Mouse (Mus musculus): Measurements from ENCODE around the gene Cd68. TPM values are rescaled to one million over a fixed set of nuclear protein-coding genes. Genes with fewer than 3 reads are reported as not detected.

The Cd68 gene
- polyA plus RNA-seq, 1 experiment: 24.7 TPM

GRCm38 (mm10) chr11:69685526-69686148 lies 19.7 kb upstream of the Cd68 start, which contains the start of gene Tnfsf13:
Tnfsf13 (minus strand) TSS chr11:69685784.
- 6% methylated on average over 10 of the region's 10 CpGs for WGBS
- no peaks in the 10 kb centered on the region for H3K27me3 ChIP-seq (ENCODE audit: control insufficient read depth, insufficient read depth, low read length)
- H3K4me1 ChIP-seq (ENCODE audit: control insufficient read depth, insufficient read depth, insufficient read length, low read length): peaks cover 15% of the 10 kb centered on the region
- H3K36me3 ChIP-seq (ENCODE audit: control insufficient read depth, insufficient read depth, low read length): peaks cover 2% of the 10 kb centered on the region
- H3K27ac ChIP-seq (ENCODE audit: insufficient read depth, low read depth, low read length): peak within 1 kb of the TSS; percentile 100
- peak within 1 kb of the TSS; percentile 67 for H3K4me3 ChIP-seq (ENCODE audit: low read depth, low read length)
- no peak for TF ChIP-seq POLR2A (IDR thresholded peaks at IDR 0.05; ENCODE audit: low read depth, low read length)
- TF ChIP-seq CTCF (IDR thresholded peaks at IDR 0.05; ENCODE audit: extremely low read depth, insufficient read length, insufficient replicate concordance, low read depth, low read length): no peak

GRCm38 (mm10) chr11:69684936-69685335 lies 19.0 kb upstream of the Cd68 start:
- Histone ChIP-seq H3K27ac (ENCODE audit: insufficient read depth, low read depth, low read length) (peak overlapping the region; percentile 100), H3K27me3 (ENCODE audit: control insufficient read depth, insufficient read depth, low read length) (no peaks in the 10 kb centered on the region), H3K4me1 (ENCODE audit: control insufficient read depth, insufficient read depth, insufficient read length, low read length) (peaks cover 15% of the 10 kb centered on the region), H3K36me3 (ENCODE audit: control insufficient read depth, insufficient read depth, low read length) (peaks cover 3% of the 10 kb centered on the region), H3K4me3 (ENCODE audit: low read depth, low read length) (peak overlapping the region; percentile 67)
- 46% methylated on average over 6 of the region's 6 CpGs for WGBS
- no peak for TF ChIP-seq POLR2A (IDR thresholded peaks at IDR 0.05; ENCODE audit: low read depth, low read length)
- no peak for TF ChIP-seq CTCF (IDR thresholded peaks at IDR 0.05; ENCODE audit: extremely low read depth, insufficient read length, insufficient replicate concordance, low read depth, low read length)

DNA sequence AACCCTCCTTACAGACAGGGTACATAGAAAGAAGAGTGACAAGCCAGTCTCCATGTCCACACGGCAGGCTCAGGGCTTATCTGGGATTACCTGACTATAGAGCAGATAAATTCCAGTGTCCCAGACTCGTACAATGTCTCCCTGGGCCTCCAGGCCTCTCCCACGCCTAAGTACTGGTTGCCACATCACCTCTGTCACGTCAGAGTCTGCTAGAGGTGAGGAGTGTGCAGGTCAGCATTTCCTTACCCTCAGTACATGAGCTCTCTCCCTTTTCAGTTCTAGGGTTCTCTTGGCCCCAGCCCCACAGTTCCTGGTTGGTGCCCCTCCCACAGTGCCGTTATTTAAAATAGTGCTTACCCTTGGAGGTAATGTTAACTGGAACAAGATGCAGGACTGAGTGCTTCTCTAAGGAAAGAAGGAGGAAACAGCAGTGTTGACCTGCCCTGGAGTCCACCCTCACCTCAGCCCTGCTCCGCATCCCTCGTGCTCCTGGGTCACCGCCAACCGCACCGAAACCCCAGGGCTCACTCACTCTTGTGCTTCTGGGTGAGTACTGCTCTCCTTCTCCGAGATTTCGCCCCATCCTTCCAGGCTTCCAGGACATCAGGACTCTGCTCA lies 18.3 kb upstream of the Cd68 start:
- Histone ChIP-seq H3K27ac (ENCODE audit: insufficient read depth, low read depth, low read length) (peak overlapping the region; percentile 100), H3K27me3 (ENCODE audit: control insufficient read depth, insufficient read depth, low read length) (no peaks in the 10 kb centered on the region), H3K36me3 (ENCODE audit: control insufficient read depth, insufficient read depth, low read length) (peaks cover 6% of the 10 kb centered on the region), H3K4me1 (ENCODE audit: control insufficient read depth, insufficient read depth, insufficient read length, low read length) (peaks cover 12% of the 10 kb centered on the region), H3K4me3 (ENCODE audit: low read depth, low read length) (peak overlapping the region; percentile 67)
- no peak for TF ChIP-seq CTCF (IDR thresholded peaks at IDR 0.05; ENCODE audit: extremely low read depth, insufficient read length, insufficient replicate concordance, low read depth, low read length)
- no peak; the same call in 1 of the 2 replicates for TF ChIP-seq POLR2A (IDR thresholded peaks at IDR 0.05; ENCODE audit: low read depth, low read length)
- 39% methylated on average over 12 of the region's 12 CpGs for WGBS

DNA sequence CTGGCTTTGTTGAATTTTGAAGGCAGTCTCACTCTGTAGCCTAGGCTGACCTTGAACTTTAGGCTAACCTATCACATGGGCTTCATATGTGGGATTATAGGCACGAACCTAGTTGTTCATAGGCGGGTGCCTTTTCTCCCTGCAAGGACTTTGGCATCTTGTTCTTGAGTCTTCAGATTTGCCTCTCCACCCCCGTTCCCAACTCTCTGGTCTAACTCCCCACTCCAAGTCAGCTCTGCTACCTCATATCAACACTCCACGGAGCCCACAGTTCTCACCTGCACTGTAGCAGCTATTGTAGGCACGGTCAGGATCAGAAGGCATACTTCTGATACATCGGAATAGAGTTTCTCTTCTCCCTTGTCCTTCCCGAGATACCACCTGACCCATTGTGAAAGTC lies 17.6 kb upstream of the Cd68 start:
- peaks cover 9% of the 10 kb centered on the region for H3K36me3 ChIP-seq (ENCODE audit: control insufficient read depth, insufficient read depth, low read length)
- WGBS: 51% methylated on average over 7 of the region's 7 CpGs
- H3K4me3 ChIP-seq (ENCODE audit: low read depth, low read length): peak overlapping the region; percentile 67
- peak overlapping the region; percentile 100 for H3K27ac ChIP-seq (ENCODE audit: insufficient read depth, low read depth, low read length)
- H3K27me3 ChIP-seq (ENCODE audit: control insufficient read depth, insufficient read depth, low read length): no peaks in the 10 kb centered on the region
- peaks cover 12% of the 10 kb centered on the region for H3K4me1 ChIP-seq (ENCODE audit: control insufficient read depth, insufficient read depth, insufficient read length, low read length)
- TF ChIP-seq CTCF (IDR thresholded peaks at IDR 0.05; ENCODE audit: extremely low read depth, insufficient read length, insufficient replicate concordance, low read depth, low read length): no peak
- TF ChIP-seq POLR2A (IDR thresholded peaks at IDR 0.05; ENCODE audit: low read depth, low read length): no peak

DNA sequence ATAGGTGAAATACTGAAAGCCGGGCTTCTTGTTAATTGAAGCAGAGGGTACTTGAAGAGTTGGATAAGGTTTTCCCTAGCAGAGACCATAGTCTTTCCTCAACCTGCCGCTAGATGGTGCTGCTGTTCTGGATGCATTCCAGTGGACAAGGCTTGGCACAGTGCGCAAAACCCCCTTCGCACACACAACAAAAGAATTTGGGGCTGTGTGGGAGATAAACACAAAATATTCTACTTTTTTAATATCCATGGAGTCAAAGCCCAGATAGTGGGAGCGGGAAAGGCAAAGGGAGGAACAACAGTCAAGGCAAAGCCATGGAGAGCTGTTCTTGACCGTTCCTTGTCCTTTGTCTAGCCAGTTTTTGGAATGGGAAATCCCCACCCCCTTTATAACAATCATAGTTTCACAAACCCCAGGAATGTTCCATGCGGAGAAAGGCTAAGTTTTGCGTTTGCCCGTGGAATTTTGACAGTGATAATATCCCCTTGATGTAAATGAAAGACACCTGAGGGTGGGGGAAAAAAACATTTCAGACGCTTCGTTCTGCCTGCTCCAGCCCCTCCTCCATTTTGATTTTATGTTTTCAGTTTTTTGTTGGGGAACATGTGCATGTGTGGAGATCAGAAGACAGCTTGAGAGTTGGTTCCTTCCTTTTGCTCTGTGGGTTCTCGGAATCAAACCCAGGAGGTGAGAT lies 17.0 kb upstream of the Cd68 start:
- TF ChIP-seq CTCF (IDR thresholded peaks at IDR 0.05; ENCODE audit: extremely low read depth, insufficient read length, insufficient replicate concordance, low read depth, low read length) (peak; percentile 80; the same call in 1 of the 2 replicates), POLR2A (IDR thresholded peaks at IDR 0.05; ENCODE audit: low read depth, low read length) (no peak)
- peak overlapping the region; percentile 100 for H3K27ac ChIP-seq (ENCODE audit: insufficient read depth, low read depth, low read length)
- no peaks in the 10 kb centered on the region for H3K27me3 ChIP-seq (ENCODE audit: control insufficient read depth, insufficient read depth, low read length)
- H3K4me3 ChIP-seq (ENCODE audit: low read depth, low read length): no peak overlapping the region
- WGBS: 25% methylated on average over 12 of the region's 12 CpGs
- peaks cover 12% of the 10 kb centered on the region for H3K4me1 ChIP-seq (ENCODE audit: control insufficient read depth, insufficient read depth, insufficient read length, low read length)
- peaks cover 14% of the 10 kb centered on the region for H3K36me3 ChIP-seq (ENCODE audit: control insufficient read depth, insufficient read depth, low read length)

DNA sequence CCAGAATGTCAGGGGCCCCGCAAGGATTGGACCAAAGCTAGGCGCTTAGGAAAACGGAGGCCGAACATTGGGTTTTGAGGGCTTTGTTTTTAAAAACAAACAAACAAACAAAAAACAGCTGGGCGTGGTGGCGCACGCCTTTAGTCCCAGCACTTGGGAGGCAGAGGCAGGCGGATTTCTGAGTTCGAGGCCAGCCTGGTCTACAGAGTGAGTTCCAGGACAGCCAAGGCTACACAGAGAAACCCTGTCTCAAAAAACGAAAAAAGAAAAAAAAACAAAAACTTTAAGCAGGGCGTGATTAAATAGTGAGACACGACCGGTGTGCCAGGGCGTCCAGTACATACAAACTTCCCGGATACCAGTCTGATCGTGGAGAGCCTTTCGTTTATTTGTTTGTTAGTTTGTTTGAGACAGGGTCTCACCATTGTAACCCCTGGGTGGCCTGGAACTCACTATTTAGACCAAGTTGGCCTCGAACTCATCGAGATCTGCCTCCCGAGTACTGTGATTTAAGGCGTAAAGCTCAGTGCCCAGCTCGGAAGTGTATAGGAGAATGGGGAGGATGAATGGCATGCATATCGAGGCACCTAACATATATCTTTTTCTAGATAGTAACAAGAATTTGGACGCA lies 16.4 kb upstream of the Cd68 start:
- Histone ChIP-seq H3K27me3 (ENCODE audit: control insufficient read depth, insufficient read depth, low read length) (no peaks in the 10 kb centered on the region), H3K4me1 (ENCODE audit: control insufficient read depth, insufficient read depth, insufficient read length, low read length) (peaks cover 12% of the 10 kb centered on the region), H3K27ac (ENCODE audit: insufficient read depth, low read depth, low read length) (peak overlapping the region; percentile 86), H3K4me3 (ENCODE audit: low read depth, low read length) (peak overlapping the region; percentile 89), H3K36me3 (ENCODE audit: control insufficient read depth, insufficient read depth, low read length) (peaks cover 20% of the 10 kb centered on the region)
- WGBS: 12% methylated on average over 24 of the region's 24 CpGs
- TF ChIP-seq CTCF (IDR thresholded peaks at IDR 0.05; ENCODE audit: extremely low read depth, insufficient read length, insufficient replicate concordance, low read depth, low read length) (no peak), POLR2A (IDR thresholded peaks at IDR 0.05; ENCODE audit: low read depth, low read length) (no peak)

Data from small intestine, adult 2 months (tissue).